Mouse (Mus musculus) heart, postnatal 10 days (tissue): ENCODE data around the gene Ccdc33. TPM values are rescaled to one million over a fixed set of nuclear protein-coding genes. Genes with fewer than 3 reads are reported as not detected.

Experiments
- DNase-seq, 2 experiments: peaks; one replicate each; pipeline ENCODE4 v3.0.0; 2021
- intact Hi-C: fragments of 180-260 bp; cut with DNase I; formaldehyde crosslinking; loops from one replicate; pipeline ENCODE4 v1.15.1; 2025
- total RNA-seq, 2 experiments: library from RNA; stranded (reverse); gene quantifications; 2 replicates each; pipeline ENCODE4 v1.2.3; 2021

Gene Ccdc33
- total RNA-seq, 2 experiments from 2014 or later: not detected

- no peak for DNase-seq
- intact Hi-C loops: no loop called here
Measured at GRCm38 (mm10) chr9:58015856-58016255, 102.8 kb downstream of the Ccdc33 start.

GRCm38 (mm10) chr9:58014393-58015160 is 104.0 kb downstream of the Ccdc33 start:
- intact Hi-C loops: no loop called here
- DNase-seq: no peak

GRCm38 (mm10) chr9:58012935-58013334 is 105.7 kb downstream of the Ccdc33 start:
- no peak for DNase-seq
- intact Hi-C loops: no loop called here

DNA sequence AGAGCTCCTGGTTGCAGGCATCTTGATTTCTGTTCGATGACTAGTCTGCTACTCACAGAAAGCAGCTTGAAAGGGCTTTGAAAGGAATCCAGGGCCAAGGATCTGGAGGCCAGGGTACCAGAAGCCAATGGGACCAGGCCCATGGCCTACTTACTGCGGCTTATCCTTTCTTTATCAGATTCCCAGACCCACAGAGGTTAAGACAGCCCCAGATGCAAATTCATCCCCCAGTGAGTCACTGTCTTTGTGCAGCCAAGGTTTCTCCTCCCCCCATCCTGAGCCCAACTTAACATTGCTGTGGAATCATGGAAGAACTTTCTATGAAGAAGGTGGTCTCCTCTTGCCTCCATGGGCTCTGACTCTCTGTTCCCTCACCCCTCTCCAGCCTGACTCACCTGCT is 106.1 kb downstream of the Ccdc33 start:
- intact Hi-C loops: no loop called here
- no peak for DNase-seq

DNA sequence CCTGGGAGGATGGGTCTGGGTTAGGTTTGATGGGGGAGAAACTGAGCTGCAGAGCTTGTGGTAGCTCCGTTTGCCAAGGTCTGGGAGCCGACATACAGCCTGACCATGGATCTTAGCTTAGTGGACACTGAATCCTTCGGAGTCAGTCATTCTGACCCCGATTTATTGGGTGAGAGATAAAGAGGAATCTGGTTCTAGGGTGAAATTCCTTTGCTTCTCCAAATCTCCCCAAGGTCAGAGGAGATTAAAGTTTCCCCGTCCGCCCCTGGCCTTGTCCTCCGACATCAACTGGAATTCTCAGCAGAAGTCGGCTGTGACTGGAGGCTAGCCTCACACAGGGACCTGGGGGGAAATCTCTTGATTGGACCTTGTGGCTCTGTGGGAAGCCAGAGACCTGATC is 107.1 kb downstream of the Ccdc33 start:
- intact Hi-C loops: no loop called here
- DNase-seq: no peak

GRCm38 (mm10) chr9:58011027-58011426 is 107.6 kb downstream of the Ccdc33 start:
- intact Hi-C loops: no loop called here
- no peak for DNase-seq

- intact Hi-C loops: no loop called here
- no peak for DNase-seq
Measured at GRCm38 (mm10) chr9:58009588-58009987, 109.0 kb downstream of the Ccdc33 start.

- DNase-seq: peak; percentile 88 to 89
- intact Hi-C loops: no loop called here
Measured at GRCm38 (mm10) chr9:58009015-58009362, 109.6 kb downstream of the Ccdc33 start.

- intact Hi-C loops: no loop called here
- no peak for DNase-seq
Measured at GRCm38 (mm10) chr9:58008336-58009014, 110.1 kb downstream of the Ccdc33 start.

- intact Hi-C loops: no loop called here
- no peak for DNase-seq
Measured at GRCm38 (mm10) chr9:58005753-58006461, 112.7 kb downstream of the Ccdc33 start, which contains the start of gene Cyp11a1. Gene Cyp11a1, plus strand, starts transcription at chr9:58006411.

DNA sequence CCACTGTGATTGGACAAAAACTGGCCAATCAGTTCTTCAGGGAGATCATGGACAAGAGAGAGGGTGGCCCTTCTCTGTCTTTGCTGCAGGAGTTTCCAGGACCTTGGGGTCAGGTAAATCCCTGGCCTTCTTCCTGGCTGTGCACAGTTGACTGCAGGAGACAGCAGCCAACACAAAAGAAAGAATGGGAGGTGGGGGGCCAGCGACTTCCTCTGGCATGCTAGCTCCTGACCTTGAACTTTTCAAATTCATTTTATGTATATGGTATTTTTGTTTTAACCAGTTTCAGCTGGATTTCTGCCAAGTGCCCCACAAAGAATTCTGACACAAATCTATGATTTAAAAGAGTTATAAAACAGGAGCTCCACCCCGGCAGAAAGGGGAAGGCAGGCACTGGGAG is 115.4 kb downstream of the Ccdc33 start:
- intact Hi-C loops: no loop called here
- DNase-seq: no peak

GRCm38 (mm10) chr9:57999676-58000075 is 118.9 kb downstream of the Ccdc33 start:
- intact Hi-C loops: loop anchor here (5.0 kb wide), 2 partner anchors 237 to 337 kb away; no protein-coding TSS in a partner anchor
- no peak for DNase-seq

DNA sequence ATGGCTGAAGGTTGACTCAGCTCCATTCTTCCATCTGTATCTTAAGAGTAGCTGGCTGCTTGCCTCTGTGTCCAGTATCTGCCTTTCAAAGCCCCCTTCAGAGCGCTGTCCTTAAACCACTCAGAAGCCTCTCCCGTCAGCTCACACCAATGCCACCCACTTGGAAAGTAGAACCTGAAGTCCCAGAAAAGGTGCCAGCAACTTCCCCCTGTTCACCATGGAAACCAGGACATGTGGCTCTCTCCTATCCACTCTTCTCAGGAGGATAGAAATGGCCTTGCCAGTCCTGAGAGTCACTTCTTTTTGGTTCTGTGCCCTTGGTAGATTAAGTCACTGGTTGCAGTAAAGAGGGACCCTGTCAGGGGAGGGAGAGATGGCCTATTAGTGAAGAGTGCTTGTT is 119.9 kb downstream of the Ccdc33 start:
- intact Hi-C loops: loop anchor here (1.0 to 5.0 kb wide), 5 partner anchors 63 to 336 kb away; no protein-coding TSS in a partner anchor
- DNase-seq: no peak

DNA sequence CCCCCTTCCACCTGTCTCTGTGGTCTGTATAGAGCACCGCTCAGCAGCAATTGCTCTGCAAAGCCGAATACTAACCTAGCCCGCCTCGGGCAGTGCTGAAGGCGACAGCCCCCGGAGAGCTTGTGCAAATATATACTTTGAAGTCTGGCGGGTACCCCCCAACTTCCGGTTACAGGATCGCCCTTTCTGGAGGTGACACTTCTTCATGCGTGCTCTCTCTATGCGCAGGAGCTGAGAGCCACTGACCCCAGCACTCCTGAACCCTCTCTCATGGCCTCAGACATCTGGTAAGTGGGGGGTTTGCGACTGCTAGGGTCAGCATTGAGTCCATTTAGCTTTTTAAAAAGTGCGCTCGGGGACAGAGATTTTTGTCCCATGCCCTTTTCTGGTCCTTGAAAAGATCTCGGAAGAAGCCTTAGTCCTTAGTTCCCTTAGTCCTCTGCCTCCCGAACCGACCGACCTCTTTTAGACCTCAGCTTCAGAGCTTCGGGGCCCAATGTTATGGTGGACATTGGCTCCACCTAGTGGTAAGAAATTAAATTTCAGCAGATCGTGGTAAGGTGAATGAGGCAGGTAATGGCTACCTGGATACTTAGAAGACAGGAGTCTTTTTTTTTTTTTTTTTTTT is 120.5 kb downstream of the Ccdc33 start:
- intact Hi-C loops: loop anchor here (1.0 to 5.0 kb wide), 5 partner anchors 63 to 336 kb away; no protein-coding TSS in a partner anchor
- peak; percentile 65 to 74 for DNase-seq

GRCm38 (mm10) chr9:57997511-57998031 is 121.1 kb downstream of the Ccdc33 start:
- no peak for DNase-seq
- intact Hi-C loops: loop anchor here (1.0 to 5.0 kb wide), 5 partner anchors 62 to 335 kb away; no protein-coding TSS in a partner anchor

GRCm38 (mm10) chr9:57995282-57995681 is 123.3 kb downstream of the Ccdc33 start:
- intact Hi-C loops: loop anchor here (5.0 kb wide), 2 partner anchors 233 to 333 kb away; no protein-coding TSS in a partner anchor
- peak; percentile 55 to 57 for DNase-seq

DNA sequence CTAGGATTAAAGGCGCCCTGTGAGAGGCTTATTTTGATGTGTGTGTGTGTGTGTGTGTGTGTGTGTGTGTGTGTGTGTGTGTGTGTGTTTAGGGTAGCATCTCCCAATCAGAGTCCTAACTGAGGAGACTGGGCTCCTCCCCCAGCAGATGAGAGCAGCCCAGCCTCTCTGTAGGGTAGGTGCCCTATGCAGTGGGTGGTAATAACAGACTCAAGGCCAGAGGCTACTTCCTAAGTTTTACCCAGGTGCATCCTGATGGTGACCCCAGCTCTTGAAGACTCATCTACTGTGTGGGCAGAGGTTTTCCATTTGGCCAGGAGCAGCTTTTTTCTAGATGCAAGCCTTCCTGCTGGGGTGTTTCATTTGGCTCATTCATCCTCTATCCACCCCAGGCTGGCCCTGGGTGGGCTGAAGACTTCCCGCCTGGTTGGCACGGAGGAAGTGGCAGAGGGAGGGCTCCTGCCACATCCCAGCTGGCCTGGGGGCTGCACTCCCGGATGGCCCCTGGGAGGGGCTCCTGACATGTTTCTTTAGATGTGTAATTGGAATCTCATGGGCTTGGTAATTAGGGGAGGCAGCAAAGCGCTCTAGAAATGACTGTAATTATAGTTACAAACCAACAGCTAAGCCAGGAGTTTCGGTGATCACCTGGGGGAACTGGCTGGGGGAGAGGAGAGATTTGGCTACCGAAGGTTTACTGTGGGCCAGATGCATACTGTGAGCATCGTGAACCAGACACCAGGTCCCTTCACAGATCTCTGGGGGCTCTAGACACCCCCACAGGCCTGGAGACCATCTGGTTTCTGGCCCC is 125.6 kb downstream of the Ccdc33 start:
- DNase-seq: no peak
- intact Hi-C loops: no loop called here

GRCm38 (mm10) chr9:57992060-57992459 is 126.6 kb downstream of the Ccdc33 start:
- intact Hi-C loops: no loop called here
- no peak for DNase-seq

- intact Hi-C loops: loop anchor here (1.0 kb wide), 1 partner anchor 55 kb away; no protein-coding TSS in a partner anchor
Measured at GRCm38 (mm10) chr9:57990438-57991110, 128.0 kb downstream of the Ccdc33 start.

More at GRCm38 (mm10) chr9:57990438-57991110, 128.0 kb downstream of the Ccdc33 start:
- peak in 1 of 2 experiments; percentile 59 for DNase-seq
